Mouse (Mus musculus): ENCODE results near the gene Krt84.
"Not testable (repeated sequence)": the region's sequence is repeated elsewhere in the genome, so short reads cannot be mapped to it uniquely, and the experiment has no call there.

DNA sequence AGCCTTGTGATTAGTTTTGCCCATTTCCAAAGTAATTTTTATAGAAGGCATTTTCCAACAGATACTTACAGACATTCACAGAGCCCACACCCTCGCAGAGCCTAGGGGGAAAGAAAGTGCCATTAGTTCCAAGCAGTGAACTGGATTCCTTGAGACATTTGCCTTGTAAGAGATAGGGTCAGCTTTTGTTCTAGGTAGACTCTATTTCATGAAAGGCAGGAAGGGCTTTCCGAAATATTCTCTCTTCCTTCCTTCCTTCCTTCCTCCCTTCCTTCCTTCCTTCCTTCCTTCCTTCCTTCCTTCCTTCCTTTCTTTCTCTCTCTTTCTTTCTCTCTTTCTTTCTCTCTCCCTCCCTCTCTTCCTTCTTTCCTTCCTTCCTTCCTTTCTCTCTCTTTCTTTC lies 15.5 kb downstream of the Krt84 start, which contains the start of gene Gm49425:
- TF ChIP-seq CTCF (IDR thresholded peaks at IDR 0.05; ENCODE audit: borderline replicate concordance, control insufficient read depth, extremely low read depth, insufficient read depth, low read length, poor library complexity); POLR2A (IDR thresholded peaks at IDR 0.05; ENCODE audit: control insufficient read depth, extremely low read depth, insufficient read depth, low read length, poor library complexity): not testable (repeated sequence)

All from thymus, adult 2 months (tissue).